Mouse (Mus musculus): ENCODE measurements around the gene Hat1.
"Not testable (repeated sequence)": the region's sequence is repeated elsewhere in the genome, so short reads cannot be mapped to it uniquely, and the experiment has no call there.

Hat1 gene

DNA sequence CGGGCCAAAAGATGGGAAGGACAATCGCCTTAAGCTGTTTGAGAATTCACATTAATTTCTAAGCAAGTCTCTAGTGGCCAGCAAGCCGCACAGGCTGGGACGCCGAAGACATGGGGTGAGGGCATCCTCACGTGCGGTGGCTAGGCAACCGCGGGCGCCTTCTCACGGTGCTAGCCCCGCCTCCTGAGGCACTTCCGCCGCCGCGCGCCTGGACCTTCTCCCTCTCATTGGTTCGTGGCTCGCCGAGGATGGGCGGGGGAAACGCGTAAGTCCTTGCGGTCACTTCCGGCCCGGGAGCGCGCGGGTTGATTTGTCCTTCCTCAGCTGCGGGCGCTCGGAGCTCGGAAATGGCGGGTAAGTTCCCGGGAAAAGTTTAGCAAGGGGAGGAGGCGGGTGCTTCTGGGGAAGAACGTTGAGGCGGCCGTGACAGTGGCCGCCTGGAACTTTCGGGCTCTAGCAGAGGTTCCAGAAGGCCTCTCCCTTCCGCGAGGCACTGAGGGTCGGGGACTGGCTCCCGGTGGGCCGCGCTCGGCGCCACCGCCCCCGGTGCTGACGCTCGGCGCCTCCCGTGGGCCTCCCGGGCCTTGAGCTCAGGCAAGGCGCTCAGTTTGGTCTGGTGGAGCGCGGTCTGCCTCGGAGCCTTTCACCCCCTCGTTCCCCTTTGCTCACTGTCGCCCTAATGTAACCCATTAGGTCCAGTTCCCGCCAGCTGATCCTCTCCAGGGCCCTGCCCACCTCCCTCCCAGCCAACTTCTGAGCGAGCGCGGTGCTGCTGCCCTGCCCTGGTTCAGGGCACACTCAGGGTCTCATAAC is at the start of gene Hat1:
Gene Hat1 (plus strand): TSS at position 8 of the 813 bp plus-strand sequence.
- DNase-seq (ENCODE audit: low spot score): peak; percentile 92

DNA sequence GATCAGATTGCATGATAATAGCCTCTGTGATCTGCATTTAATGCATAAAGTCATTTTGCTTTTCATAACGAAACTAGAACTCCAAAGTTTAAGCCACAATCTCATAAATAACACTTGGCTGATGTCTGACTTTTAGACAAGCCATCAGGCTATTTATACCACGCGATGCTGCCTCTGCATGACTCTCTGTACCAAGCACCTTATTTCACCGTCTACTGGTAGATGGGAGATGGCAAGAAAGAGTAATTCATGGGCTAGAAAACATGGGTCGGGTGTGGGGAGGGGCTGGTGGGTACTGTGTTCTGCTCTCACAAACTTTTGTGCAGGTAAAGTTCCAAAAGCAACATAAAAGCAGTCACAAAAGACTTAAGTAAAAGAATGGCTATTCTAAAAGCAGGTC is 48.6 kb upstream of the Hat1 start:
- DNase-seq (ENCODE audit: low spot score): no peak

DNA sequence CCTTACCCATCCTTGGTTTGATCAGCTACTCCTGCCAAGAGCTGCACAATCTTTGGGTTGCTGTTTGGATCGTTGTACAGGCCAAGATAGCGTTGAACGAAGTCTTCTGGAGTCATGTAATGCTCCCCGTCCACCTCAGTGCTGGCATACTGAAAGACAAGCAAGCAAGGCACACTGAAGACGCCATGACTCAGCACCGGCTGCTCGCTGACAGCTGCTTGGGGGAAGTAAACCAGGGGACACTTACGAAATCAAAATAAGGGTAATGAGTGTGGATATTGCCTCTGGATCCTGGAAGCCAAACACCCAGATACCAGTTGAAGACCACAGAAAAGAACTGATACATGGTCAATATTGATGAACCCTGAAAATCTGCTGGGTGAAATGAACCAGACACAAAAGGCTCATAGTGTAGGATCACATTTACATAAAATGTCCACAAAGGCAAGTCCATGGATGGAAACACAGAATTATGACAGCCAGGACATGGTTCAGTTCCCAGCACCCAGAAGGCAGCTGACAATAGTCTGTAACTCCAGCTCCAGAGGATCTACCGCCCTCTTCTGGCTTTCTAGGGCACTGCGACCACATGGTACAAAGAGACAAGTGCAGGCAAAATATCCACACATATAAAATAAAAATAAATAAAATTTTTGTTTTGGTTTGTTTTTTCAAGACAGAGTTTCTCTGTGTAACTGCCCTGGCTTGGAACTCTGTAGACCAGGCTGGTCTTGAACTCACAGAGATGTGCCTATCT is 44.7 kb upstream of the Hat1 start:
- DNase-seq (ENCODE audit: low spot score): no peak

DNA sequence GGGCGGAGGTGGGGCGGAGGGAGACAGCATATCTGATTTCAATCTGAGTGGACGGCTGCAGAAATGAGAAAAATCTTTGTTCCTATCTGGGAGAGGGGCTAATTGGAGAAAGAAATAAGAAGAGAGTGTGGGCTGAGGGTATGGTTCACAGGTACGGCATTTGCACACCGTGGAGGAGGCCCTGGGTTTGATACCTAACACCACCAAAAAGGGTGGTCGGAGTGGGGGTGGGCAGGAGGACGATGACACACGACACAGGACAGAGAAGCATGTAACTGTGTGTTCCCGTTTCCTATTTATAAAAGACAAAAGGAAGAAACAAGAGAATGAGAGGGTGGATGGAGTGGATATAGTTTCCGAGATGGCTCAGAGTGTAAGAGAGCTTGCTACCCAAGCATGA is 41.6 kb upstream of the Hat1 start:
- DNase-seq (ENCODE audit: low spot score): no peak

DNA sequence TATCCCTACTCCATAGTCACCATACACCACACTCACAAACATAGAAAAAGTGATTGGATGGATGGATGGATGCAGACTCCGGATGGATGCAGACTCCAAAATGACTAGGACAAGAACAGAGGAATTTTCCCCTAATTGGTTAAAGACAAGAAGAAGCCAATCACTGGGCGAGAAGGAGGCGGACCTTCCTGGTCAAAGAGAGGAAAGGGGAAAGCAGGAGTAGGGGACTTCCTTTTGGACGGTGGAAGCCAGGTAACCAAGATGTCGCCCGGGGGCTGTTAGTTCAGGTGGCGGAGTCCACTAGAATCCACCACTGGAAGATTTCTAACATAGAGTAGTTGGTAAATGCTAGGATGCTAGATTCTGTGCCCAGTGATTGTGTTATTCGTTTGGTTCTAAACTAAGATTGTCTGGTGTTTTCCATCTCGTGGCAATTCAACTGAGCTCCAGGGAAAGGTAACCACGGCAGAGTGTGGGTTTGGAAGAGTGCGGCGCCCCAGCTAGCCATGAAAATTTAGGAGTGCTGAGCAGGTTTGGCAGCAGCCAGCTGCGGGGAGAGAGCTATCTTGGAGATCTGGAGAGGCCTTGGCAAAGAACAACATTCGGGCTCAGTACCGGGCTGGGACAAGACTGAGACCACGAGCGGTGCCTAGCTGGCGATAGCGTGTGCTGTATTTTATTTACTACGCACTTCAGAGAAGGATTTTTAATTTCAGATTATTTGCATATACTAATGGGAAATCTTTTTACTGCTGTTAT is 40.8 kb upstream of the Hat1 start:
- no peak for DNase-seq (ENCODE audit: low spot score)

DNA sequence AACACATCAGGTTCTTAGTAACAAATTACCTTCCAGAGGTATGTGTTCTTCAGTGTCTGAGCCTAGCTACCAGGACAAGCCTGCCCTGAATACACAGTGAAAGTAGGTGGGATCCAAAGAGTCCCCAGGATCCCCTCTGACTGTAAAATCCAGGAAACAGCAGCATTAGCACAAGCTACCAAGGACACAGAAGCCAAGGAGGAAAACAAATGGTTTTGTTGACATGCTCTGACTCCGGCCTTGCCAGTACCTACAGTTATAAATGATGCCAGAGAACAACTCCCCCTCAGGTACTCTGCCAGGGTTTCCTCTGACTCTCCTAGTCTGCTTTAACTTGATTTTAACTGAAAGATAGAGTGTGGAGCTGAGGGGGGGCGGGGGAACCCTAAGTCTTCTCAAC is 39.2 kb upstream of the Hat1 start:
- DNase-seq (ENCODE audit: low spot score): no peak

DNA sequence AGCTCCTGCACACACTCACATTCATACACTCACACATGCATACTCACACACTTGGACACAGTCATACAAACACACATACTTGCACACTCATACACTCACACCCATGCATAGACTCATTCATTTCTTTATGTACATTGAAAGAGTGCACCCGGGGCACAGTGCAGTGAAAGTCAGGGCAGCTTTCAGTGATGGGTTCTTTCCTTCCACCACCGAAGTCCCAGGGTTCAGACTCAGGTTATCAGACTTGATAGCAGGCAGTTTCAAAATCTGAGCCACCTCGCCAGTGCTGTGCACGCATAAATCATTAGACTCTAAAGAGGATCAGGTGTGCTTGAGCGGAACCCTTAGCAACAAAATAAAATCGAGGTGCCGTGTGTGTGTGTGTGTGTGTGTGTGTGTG is 38.6 kb upstream of the Hat1 start:
- DNase-seq (ENCODE audit: low spot score): no peak

DNA sequence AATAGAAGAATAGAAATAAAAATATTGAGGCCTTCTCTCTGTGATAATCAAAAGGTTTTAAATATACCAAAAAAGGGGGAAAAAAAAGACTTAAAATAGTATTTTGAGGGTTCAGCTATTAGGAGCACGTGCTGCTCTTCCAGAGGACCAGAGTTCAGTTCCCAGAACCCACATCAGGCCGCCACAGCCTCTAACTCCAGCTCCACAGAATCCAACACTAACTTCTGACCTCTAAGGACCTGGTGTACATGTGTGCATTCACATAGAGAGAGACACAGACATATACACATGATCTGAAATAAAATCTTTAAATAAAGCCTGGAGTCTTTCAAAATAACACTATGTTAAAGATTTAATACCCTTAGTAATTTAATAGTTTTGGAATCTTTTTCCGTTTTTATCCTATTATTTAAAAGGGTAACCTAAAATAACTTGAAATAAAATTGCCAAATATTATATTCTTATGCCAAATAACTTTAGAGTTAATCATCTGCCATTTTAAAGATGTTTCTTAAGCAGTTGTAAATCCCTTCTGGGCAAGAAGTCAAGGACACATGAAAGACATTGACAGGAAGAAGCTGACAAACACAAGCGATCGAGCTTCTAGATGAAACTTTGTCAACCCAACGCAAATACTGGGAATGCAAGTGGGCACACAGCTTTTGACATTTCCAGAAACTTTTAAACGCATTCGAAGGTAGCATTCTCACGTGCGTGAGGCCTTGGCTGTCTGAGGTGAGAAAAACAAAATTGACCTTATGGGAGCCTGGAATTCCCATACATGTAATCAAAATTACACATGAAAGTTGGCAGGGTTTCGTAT is 37.6 kb upstream of the Hat1 start:
- DNase-seq (ENCODE audit: low spot score): no peak

DNA sequence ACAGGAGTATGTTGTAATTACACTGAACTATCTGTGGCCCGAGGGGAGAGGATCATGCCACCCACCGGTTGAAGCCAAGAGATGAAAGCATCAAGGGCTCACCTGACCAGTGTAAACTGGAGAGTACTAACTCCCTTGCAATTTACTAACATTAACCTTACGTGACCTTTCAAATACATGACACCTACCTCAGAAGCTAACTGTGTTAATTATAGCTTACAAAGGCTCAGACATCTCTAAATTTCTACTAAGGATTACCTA is 37.1 kb upstream of the Hat1 start:
- DNase-seq (ENCODE audit: low spot score): no peak

DNA sequence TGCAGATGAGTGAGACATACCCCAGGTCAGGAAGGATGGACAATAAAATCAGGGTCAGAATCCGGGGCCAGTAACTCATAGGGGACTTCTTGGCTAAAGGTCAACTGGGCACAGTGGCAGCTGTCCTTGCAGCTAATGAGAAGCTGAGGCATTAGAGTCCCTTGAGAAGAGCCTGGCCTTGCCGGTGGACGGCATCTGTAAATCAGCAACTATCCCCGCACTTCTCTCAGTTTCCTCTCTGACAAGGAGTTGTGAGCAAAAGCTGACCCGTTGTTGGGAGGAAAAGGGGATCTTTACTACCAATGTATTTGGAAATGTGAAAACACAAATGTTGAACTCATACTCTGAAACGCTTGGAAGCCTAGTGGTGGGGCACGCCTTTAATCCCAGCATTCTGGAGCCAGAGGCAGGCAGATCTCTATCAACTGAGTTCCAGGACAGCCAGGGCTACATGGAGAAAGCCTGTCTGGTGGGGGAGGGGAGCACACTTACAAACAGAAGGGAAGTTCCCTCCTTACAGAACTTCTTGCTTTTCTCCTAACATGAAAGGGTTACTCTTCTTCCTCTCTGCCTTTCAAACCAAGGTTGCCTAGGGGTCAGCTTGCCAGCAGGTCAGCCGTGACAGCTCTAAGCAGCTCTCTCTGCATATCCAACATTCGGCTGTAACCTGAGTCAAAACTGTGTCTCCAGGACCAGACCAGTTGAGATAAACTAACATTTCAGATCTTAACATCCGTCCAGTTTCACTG is 35.3 kb upstream of the Hat1 start:
- no peak for DNase-seq (ENCODE audit: low spot score)

DNA sequence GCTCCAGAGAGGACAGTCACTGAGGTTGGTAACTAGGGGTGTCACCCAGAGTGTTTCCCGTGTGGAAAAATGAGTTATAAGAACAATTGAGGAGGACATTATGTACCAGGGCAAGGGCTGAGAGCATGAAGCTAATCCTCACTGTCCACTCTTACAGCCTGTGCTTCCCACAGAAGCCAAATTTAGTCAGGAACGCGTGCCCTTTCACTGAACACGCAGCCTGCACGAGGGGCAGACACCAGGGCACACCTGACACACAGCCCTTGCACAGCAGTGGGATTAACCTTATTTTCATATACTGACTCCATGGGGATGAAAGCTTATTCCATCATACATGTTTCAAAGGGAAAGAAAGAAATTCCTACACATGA is 34.7 kb upstream of the Hat1 start:
- no peak for DNase-seq (ENCODE audit: low spot score)

DNA sequence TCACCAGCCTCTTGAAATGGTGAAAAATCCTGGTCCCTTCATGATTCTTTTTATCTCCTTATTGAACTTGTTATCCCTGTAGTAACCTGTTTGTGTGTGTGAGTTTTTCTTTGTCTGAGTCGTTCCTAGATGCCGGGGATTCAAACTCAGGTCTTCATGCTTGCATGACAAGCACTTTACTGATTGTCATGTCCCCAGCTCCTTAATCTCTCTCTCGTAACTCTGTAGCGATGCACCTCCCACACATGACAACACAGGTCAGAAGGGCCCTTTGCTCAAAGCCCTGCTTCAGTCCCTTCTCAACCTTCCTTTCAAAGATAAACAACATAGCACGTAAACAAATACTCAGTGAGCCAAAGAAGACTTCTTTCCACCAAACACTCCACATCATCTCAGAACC is 30.4 kb upstream of the Hat1 start:
- DNase-seq (ENCODE audit: low spot score): no peak

DNA sequence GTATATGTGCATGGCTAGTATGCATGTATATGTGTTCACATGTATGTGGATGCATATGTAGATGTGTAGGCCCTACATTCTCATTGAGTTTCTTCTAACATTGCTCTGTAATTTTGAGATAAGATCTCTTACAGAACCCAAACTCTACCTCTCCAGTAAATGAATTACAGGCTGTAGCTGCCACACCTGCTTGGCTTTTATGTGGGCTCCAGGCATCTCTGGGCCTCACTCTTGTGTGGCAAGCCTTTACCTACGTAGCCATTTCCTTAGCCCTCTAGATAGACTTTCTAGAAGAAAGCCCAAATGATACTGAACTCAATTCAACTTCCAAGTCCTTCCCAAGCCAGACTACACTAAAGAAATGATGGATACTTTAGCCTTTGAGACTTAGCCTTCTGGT is 28.6 kb upstream of the Hat1 start:
- DNase-seq (ENCODE audit: low spot score): no peak

DNA sequence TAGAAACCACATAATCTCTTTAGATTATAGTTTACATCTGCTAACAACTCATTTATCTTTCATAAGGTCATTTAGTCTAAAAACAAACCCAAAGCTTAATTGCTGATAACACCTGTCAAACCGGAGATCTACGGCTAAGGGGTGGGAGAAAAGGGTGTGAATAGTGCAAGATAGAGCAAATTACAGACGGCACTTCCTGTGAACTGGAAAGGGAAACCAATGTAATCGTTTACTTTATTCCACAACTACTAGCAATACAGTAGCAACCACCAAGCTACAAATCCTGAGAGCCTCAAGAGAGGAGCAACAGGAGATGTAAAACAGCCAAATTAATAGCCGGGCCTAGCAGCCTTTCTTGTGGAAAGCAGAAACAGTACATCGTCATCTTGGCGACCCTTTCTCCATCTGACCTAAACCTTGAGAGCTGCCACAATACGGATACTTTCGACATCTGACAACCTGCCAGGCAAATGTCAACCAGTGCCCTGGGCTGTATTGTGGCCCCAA is 22.1 kb upstream of the Hat1 start:
- DNase-seq (ENCODE audit: low spot score): no peak

DNA sequence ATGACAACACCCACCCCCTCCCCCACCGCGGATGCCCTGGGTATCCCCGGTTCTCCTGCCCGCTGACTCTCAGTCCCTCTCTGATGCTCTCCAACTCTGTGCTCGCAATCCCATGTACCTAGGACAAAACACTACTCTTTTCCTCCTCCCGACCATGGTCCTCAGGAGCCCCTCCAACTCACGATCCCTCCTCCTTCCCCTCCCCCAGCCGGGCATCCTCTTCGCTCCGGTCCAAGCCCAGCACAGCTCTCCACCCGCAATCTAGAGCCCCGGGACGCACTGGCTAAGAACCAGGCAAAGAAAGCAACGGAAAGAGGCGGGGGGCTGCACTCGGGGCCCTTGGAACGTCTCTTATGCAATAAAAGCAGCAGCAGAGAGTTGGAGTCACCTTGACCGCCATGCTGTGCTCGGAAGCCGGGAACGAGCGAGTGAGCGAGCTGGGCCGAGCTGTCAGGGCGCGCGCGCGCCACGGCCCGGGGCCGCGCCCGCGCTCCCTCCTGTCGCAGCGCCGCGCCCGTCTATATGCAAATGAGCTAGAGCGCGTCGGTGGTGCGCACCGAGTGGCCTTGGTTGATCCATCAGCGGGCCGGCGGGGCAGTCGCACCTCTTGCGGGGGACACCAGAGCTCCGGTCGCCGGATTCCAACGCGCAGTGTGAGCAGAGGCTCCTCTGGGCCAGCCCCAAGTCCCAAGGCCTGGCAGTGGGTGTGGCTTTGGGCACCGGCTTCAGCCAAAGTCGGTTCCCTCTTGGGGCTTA is 21.5 kb upstream of the Hat1 start, which contains the start of gene Slc25a12:
Gene Slc25a12 (minus strand): TSS at position 625 of the 756 bp plus-strand sequence.
- DNase-seq (ENCODE audit: low spot score): peak; percentile 78

DNA sequence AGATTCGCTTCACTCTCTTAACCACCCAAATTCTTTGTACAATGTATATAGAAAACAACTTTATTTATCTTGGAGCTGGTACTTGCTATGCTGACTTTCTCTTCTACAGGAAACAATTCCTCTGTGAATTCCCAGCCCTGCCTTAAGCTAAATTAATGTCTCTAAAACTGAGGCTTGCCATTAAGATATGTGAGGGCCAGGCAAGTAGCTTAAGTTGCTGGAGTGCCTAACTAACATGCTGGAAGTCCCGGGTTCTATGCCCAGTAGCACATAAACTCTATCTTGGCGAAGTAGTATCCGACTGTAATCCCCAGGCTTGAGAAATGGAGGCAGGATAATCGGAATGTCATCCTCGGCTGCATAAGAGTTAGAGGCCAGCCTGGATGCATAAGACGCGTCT is 20.7 kb upstream of the Hat1 start:
- no peak for DNase-seq (ENCODE audit: low spot score)

DNA sequence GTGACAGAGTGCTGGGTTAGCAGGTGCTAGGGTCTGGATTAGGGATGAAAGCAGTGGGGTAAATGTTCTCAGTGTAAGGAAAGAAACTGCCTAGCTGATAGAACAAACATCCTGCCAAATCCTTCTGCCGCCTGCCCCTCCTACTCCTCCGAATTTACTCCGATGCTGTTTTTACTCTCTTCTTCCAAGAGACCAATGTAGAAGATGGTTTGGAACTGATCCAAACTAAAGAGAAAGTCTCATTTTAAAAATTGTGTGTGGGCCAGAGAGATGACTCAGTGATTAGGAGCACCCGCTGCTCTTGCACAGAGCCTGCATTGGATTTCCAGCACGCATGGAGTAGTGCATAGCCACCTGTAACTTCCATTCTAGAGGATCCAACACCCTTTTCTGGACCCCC is 17.0 kb upstream of the Hat1 start:
- DNase-seq (ENCODE audit: low spot score): no peak

DNA sequence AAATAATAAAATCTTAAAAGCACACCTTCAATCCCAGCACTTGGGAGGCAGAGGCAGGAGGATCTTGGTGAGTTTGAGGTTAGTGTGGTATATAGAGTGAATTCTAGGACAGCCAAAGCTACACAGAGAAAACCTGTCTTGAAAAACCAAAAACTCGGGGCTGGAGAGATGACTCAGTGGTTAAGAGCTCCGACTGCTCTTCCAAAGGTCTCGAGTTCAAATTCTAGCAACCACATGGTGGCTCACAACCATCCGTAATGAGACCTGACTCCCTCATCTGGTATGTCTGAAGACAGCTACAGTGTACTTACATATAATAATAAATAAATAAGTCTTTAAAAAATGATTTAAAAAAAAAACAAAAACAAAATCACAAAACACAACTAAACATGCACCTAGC is 16.5 kb upstream of the Hat1 start:
- DNase-seq (ENCODE audit: low spot score): not testable (repeated sequence)

DNA sequence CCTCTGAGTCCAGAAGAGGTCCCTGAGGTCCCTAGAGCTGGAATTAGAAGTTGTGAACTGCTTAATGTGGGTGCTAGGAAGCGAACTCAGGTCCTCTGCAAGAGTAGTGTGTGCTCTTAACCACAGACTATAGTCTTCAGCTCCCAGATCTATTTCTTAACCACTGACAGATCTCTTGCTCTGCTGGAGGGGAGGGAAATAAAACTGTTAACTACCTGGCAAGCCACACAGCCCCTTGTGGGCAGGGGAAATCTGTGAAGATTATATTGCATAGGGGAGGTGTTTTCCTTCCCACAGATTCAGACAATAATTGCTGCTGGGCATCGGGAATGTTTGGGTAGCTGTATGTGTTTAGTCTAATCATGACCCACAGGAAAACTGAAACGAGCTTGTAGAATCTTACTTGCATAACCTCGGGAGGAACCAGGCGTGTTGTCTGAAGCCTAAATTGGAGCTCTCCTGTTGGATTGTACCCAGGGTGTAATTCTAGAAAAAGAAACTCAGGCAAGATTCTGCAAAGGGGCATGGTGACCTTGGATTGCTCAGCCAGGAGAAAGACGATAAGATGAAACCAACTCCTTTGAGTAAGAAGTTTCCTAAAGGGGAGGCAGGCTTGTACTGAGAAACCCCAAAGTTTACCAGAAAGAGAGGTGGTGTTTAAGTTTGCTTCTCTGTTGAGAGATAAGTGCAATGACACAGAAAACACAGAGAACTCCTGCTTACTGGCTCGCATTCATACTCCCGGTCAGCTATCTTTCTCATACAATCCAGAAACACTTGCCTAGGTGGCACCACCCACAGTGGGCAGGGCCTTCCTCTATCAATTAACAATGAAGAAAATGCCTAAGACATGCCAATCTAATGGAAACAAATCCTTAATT is 14.2 kb upstream of the Hat1 start:
- DNase-seq (ENCODE audit: low spot score): no peak
